Mouse (Mus musculus): ENCODE data around the gene Dcst2. TPM values are rescaled to one million over a fixed set of nuclear protein-coding genes. Genes with fewer than 3 reads are reported as not detected.

Gene Dcst2
- total RNA-seq, 1 experiment from 2014 or later, result not detected

DNA sequence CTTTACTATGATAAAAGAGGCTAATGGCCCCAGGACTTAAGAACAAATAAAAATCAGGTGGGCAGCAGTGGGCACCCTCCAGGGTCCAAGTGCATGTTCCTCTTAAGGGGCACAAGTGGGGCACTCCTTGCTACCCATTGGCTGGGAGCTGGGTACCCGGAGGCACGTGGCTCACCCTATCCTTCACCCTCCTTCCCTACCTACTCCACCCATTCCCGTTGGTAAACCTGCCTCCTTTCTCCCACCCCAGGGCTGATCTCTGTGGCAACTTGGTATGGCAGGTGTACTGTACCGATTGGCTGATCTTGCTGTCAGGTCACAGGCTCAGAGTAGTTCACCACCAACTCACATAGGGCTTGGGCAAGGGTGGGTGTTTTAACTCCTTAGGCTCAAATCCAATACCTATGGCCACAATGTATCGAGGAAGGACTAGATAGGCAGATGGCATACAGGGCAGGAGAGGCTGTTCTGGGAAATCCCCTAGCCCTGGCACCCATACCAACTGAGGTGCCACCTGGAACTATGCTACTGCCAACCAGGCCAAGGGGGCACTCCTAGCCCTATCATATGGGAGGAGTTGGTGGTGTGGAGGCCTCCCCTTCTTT is 22.0 kb downstream of the Dcst2 start:
- no peak for ATAC-seq (ENCODE audit: extremely low read depth, insufficient number of reproducible peaks, low FRiP score, poor library complexity, severe bottlenecking)

DNA sequence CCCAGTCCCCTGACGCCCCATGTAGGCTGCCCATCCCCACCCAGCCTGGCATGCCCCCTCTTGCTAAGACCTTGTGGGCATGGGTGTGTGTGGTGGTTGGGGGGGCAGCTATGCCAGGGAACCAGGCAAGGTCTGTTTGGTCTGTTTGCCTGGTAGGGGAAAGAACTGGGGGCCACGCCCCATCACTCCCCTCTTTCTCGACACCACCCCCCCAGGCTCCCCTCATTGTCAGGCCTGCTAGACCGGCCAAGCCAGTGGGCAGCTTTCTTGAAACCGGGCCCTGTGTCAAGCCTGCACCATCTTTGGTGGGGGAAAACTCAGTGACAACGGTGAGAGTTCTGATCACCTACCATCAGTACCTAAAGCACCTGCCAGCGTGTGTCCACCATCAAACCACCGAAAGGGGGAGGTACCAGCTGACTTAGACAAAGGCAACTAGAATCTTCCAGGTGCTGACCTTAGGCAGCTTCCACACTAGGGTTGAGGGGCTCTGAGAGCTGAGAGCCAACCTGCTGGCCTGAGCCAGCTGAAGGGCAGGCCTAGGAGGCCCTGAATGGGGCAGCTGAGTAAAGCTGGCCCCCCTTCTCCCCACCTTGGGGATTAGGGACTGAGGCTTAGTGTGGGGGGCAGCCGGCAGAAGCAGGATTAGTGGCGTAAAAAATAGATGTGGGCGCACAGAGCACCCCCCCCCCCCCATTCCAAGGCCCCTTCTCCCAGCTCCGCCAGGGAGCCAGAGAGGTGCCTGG is 22.7 kb downstream of the Dcst2 start:
- no peak for ATAC-seq (ENCODE audit: extremely low read depth, insufficient number of reproducible peaks, low FRiP score, poor library complexity, severe bottlenecking)

- no peak for ATAC-seq (ENCODE audit: extremely low read depth, insufficient number of reproducible peaks, low FRiP score, poor library complexity, severe bottlenecking)
These were observed 23.7 kb downstream of the Dcst2 start for GRCm38 (mm10) chr3:89385451-89385850.

DNA sequence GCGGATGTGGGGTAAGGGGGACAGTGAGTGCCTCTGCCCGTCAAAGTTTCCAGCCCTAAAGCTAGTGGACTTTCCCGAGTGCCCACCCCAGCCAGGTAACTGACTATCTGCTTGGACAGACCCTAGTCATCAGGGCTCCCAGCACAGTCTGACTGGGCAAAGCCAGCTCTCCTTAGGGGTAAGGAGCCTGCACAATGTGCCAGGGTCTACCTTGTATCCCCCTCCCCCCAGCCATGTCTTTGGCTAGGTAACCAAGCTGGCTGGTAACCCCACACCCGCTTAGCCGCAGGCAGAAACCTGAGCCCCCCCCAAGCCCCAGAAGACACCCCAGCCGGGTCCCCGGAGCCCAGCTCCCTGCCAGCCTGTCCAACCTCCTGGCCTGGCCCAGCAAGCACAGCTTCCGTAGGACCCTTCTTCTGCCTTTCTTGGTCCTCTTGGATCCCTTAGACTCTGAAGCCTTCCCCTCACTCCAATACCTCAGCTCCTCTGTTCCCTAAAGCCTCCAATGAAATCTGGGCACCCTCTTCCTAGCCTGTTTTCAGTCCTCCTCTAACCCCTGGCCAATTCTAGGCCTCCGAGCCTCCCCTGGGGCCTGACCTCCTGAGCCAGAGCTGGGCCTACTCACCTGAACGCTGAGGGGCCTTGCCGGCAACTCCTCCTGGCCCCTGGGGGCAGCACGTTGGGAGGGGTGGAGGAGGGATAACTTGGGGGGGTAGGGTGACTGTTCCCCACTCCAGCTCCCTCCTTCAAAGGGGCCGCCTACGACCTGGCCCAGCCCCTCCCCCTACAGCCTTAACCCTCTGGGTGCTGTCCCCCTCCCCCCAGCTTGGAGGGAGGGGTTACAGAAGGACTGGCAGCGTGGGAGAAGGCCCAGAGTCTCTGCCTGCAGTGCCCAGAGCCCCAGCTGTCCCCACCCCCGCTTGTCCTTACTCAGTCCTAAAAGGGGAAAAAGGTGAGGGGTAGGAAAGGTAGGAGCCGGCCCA is 25.0 kb downstream of the Dcst2 start:
- ATAC-seq (ENCODE audit: extremely low read depth, insufficient number of reproducible peaks, low FRiP score, poor library complexity, severe bottlenecking), result no peak

- ATAC-seq (ENCODE audit: extremely low read depth, insufficient number of reproducible peaks, low FRiP score, poor library complexity, severe bottlenecking), result no peak
These were observed 25.9 kb downstream of the Dcst2 start for GRCm38 (mm10) chr3:89387632-89388031.

DNA sequence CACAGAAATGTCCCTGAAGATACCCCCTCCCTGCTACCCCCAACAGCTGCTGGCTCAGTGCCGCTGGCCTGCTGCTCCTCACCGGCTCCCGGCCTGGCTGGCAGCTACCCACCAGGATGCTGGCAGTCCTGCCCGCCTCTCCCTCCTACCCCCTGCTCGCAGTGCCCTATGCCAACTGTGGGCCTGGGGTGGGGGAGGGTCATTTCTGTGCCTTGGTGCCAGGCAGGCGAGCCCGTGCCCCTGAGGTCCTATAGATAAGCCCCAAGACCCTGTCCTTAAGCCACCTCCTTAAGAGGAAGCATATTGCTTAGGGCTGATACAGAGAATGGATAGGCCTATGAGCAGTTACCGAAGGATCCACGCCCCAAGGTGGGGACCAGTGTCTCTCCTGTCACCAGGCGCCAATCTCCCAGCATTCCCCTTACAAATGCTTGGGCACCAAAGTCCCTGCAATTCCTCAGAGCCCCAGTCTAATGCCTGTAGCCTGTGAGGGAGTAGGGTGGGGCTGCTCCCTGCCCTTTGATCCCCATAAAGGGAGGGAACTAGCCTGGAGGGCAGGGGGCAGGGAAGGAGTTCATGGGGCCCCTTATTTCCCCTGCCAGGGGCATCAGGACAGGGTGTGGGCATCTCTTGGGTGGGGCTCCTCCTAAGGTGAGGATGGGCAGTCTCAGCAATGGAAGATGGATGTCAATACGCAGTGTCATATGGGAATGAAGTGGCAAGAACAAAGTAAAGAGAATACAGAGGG is 26.5 kb downstream of the Dcst2 start:
- ATAC-seq (ENCODE audit: extremely low read depth, insufficient number of reproducible peaks, low FRiP score, poor library complexity, severe bottlenecking), result no peak

DNA sequence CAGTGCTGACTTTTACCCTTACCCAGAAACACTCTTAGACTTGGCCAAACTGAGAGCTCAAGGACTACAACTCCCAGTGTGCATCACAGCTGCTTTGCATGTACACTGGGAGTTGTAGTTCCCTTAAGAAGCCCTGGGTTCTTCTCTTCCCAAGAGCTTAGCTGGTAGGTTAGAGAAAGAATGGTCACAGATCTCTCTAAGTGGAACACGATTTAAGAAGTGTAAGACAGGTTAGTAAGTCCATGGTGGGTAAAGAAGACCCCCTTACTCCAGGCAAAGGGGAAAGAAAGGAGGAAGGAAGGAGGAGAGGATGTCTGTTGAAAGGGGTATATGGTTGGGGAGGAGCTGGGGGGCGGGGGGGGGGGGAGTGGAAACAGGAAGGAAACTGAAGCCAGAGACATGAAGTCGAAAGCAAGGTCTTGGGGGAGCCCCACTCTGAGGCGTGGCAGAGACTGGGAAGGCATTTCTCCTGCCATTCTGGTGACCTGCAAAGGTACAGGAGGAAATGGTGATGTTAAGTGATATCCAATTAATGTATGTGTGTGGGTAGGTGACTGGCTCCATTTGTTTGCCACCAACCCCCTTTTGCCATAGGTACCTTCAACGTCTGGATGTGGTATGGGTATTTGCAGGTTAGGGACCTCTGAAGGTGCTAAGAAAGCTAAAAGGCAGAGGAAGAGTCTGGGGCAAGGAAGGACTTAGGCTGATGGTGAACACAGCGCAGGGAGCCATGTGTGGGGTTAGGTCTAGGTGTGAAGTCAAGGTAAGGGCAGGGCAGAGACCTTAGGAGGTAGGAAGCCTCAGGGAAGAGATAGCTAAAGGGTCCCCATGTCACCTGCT is 27.3 kb downstream of the Dcst2 start:
- ATAC-seq (ENCODE audit: extremely low read depth, insufficient number of reproducible peaks, low FRiP score, poor library complexity, severe bottlenecking), result peak; percentile 47

DNA sequence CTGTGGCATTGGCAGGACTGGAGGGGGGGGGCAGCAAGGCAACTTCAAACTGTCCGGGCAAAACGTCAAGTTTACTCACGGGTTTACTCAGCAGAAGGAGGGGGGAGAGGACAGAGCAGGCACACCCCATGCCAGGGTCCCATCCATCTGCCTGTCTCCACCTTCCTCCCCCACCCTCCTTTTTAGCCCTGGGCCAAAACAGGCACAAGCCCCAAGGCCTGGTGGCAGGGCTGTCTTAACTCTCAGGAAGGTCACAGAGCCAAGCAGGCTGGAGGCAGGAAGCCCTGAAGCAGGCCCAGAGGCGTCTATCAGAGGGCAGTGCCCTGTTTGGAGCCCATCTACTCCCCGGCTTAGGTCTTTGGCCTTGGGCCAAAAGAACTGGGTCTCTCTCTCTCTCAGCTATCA is 28.3 kb downstream of the Dcst2 start:
- ATAC-seq (ENCODE audit: extremely low read depth, insufficient number of reproducible peaks, low FRiP score, poor library complexity, severe bottlenecking), result no peak

GRCm38 (mm10) chr3:89390699-89391662 is 29.2 kb downstream of the Dcst2 start:
- no peak for ATAC-seq (ENCODE audit: extremely low read depth, insufficient number of reproducible peaks, low FRiP score, poor library complexity, severe bottlenecking)

DNA sequence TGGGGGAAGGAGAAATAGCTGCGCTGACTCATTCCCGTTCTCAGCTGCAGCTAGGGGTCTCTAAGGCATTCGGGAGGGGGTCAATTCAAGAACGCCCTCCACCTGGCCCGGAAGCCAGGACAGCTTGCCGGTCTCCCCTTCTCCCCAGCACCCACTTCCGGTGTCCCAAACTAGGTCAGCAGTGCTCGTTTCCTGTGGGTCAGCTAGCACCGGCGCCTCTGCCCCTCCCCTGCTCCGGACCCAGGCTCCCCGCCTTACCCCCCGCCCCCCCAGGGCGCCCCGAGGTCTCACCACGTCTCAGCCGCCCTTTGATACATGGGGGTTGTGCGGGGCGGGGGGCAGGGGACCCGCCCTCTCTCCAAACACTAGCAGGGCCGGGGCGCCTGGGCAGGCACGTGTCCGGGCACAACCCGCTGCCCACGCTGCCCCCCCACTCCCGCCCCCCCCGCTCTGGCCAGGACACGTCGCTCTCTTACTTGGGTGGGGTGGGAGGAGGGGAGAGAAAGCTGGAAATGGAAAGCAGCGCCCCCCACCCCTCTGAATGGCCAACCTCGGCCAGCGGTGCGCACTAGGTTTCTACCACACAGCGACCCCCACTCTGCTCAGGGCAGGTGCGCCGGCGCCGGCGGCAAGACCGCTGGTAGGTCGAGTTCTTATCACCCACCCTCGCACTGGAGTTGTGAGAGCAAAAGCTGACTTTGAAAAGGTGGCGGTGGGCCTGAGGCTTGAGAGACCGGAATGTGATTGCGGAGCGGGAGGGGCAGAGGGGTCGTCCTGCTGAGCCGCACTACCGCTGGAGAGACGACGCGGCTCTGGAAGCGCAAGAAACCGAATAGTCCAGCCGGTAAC is 30.1 kb downstream of the Dcst2 start:
- ATAC-seq (ENCODE audit: extremely low read depth, insufficient number of reproducible peaks, low FRiP score, poor library complexity, severe bottlenecking), result no peak

DNA sequence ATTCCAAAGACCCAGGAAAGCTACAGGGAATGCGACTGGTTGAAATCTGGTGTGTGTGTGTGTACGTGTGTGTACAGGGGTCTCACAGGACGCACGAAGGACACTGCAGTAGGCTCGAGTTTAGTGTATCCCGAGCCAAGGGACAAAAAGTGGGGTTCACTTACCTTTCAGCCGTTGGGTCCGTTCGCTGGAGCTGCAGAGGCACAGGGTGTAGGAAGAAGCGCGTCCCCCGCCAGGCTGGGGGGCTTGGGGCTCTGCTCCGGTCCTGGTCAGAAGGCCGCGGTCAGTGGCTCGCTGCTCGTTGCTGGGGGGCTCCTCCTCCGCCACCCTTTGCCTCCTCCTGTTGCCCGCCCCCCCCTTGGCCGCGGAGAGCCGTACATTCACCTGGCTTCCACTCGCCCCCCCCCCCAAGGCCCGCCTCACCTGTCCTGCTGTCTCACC is 31.1 kb downstream of the Dcst2 start:
- ATAC-seq (ENCODE audit: extremely low read depth, insufficient number of reproducible peaks, low FRiP score, poor library complexity, severe bottlenecking), result no peak

GRCm38 (mm10) chr3:89393605-89394004 is 31.8 kb downstream of the Dcst2 start:
- peak; percentile 78 for ATAC-seq (ENCODE audit: extremely low read depth, insufficient number of reproducible peaks, low FRiP score, poor library complexity, severe bottlenecking)

GRCm38 (mm10) chr3:89394006-89394893 is 32.5 kb downstream of the Dcst2 start, which contains the start of gene Zbtb7b:
TSS of gene Zbtb7b (minus strand) at chr3:89394776.
- ATAC-seq (ENCODE audit: extremely low read depth, insufficient number of reproducible peaks, low FRiP score, poor library complexity, severe bottlenecking), result peak; percentile 59

DNA sequence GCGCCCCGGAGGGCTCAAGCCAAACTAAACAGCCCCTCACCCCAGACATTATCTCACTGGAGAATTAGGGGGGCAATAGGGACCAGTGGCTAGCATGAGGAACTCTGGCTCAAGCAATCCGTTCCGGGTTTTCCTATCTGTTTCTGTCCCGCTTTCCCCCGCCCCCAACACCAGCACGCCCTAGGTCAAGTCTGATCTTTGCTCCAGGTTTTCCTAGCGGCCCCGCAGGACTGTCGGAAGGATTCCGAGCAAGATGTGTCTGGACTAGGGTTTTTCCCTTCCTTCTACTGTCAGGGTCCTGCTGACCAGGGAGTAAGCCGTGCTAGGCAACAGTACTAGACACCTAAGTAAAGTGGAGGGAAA is 33.1 kb downstream of the Dcst2 start:
- ATAC-seq (ENCODE audit: extremely low read depth, insufficient number of reproducible peaks, low FRiP score, poor library complexity, severe bottlenecking), result no peak

DNA sequence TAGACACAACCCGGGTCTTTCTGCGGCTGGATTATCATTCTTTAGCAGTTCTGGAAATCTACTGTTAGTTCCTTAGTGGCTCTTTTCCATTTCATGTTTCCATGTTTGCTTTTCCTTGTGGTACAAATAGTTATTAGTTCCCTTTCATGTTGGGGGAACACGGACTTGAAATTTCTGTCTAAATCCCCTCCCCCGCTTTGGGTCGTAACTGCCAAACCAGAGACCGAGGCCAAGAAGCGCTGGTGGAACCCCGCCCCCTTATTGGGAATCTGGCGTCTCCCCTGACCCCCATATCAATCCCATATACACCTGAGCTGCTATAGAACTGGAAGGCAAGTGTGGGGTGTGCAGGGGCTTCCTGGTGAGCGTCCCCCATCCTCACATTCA is 33.6 kb downstream of the Dcst2 start:
- ATAC-seq (ENCODE audit: extremely low read depth, insufficient number of reproducible peaks, low FRiP score, poor library complexity, severe bottlenecking), result no peak

All from neutrophil, adult 5-6 weeks (primary cell).